Mouse (Mus musculus): Measurements from ENCODE around the gene Grcc10. TPM values are rescaled to one million over a fixed set of nuclear protein-coding genes. Genes with fewer than 3 reads are reported as not detected.

Grcc10 gene
- polyA plus RNA-seq, 1 experiment from 2014 or later, result 511 TPM

- WGBS, result under 1% methylated on average over 76 of the region's 76 CpGs
- H3K9ac ChIP-seq (replicated peaks), result peak within 1 kb of the TSS; percentile 92
- H3K4me1 ChIP-seq (replicated peaks), result peaks cover 32% of the 10 kb centered on the region
- H3K27me3 ChIP-seq, result no peaks in the 10 kb centered on the region
- H3K36me3 ChIP-seq, result peaks cover 61% of the 10 kb centered on the region
- H3K4me2 ChIP-seq, result peak within 1 kb of the TSS; percentile 96
- H3K27ac ChIP-seq, result peak within 1 kb of the TSS; percentile 90
- peak; percentile 96 for ATAC-seq (ENCODE audit: insufficient number of reproducible peaks, insufficient read depth, low FRiP score, low TSS enrichment, low read depth)
- no peaks in the 10 kb centered on the region for H3K9me3 ChIP-seq
- peak within 1 kb of the TSS; percentile 95 for H3K4me3 ChIP-seq (replicated peaks)
Observed at GRCm38 (mm10) chr6:124711824-124712782, 29.1 kb downstream of the Grcc10 start, which contains the start of the genes Emg1 and Phb2. TSS of gene Emg1 (minus strand) at chr6:124712178. TSS of gene Phb2 (plus strand) at chr6:124712336.

GRCm38 (mm10) chr6:124708289-124708889 is 32.8 kb downstream of the Grcc10 start:
- H3K27ac ChIP-seq, result no peak overlapping the region
- H3K9me3 ChIP-seq, result no peaks in the 10 kb centered on the region
- WGBS, result 94% methylated on average over 10 of the region's 10 CpGs
- H3K4me3 ChIP-seq (replicated peaks), result no peak overlapping the region
- peaks cover 58% of the 10 kb centered on the region for H3K36me3 ChIP-seq
- no peak overlapping the region for H3K4me2 ChIP-seq
- no peak overlapping the region; the same call in 1 of the 2 replicates for H3K9ac ChIP-seq (replicated peaks)
- ATAC-seq (ENCODE audit: insufficient number of reproducible peaks, insufficient read depth, low FRiP score, low TSS enrichment, low read depth), result no peak
- H3K27me3 ChIP-seq, result no peaks in the 10 kb centered on the region
- H3K4me1 ChIP-seq (replicated peaks), result peaks cover 25% of the 10 kb centered on the region

GRCm38 (mm10) chr6:124706061-124706627 is 35.0 kb downstream of the Grcc10 start:
- peaks cover 16% of the 10 kb centered on the region for H3K4me1 ChIP-seq (replicated peaks)
- H3K27ac ChIP-seq, result no peak overlapping the region
- no peak overlapping the region for H3K9ac ChIP-seq (replicated peaks)
- H3K4me2 ChIP-seq, result no peak overlapping the region
- H3K9me3 ChIP-seq, result no peaks in the 10 kb centered on the region
- H3K4me3 ChIP-seq (replicated peaks), result no peak overlapping the region
- H3K36me3 ChIP-seq, result peaks cover 80% of the 10 kb centered on the region
- H3K27me3 ChIP-seq, result no peaks in the 10 kb centered on the region
- ATAC-seq (ENCODE audit: insufficient number of reproducible peaks, insufficient read depth, low FRiP score, low TSS enrichment, low read depth), result no peak
- WGBS, result 88% methylated on average over 5 of the region's 5 CpGs

GRCm38 (mm10) chr6:124704417-124704816 is 36.8 kb downstream of the Grcc10 start:
- H3K36me3 ChIP-seq, result peaks cover 97% of the 10 kb centered on the region
- H3K4me2 ChIP-seq, result no peak overlapping the region
- H3K27me3 ChIP-seq, result no peaks in the 10 kb centered on the region
- no peak overlapping the region for H3K4me3 ChIP-seq (replicated peaks)
- no peaks in the 10 kb centered on the region for H3K9me3 ChIP-seq
- H3K9ac ChIP-seq (replicated peaks), result no peak overlapping the region
- whole genome bisulfite sequencing, result 93% methylated on average over 2 of the region's 2 CpGs
- no peak overlapping the region for H3K27ac ChIP-seq
- ATAC-seq (ENCODE audit: insufficient number of reproducible peaks, insufficient read depth, low FRiP score, low TSS enrichment, low read depth), result no peak
- peaks cover under 1% of the 10 kb centered on the region; the same call in 1 of the 2 replicates for H3K4me1 ChIP-seq (replicated peaks)

DNA sequence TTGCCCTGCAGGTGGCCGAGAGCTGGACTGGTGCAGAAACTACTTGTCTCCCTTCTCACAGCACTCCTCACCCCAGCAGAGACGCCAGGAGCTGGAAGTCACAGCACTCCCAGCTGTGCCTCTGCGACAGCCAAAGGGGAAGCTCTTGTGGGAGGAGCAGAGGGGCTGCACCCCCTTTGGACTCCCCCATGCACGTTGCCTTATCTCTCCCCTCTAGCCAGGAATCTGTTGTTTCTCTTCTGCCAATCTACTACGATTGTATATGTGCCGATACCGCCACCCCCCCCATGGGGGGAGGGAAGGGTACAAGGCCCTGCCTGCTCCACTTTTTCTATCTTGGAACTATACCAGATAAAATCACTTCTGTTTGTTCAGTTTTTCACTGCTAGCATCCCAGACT is 37.4 kb downstream of the Grcc10 start:
- WGBS, result 86% methylated on average over 7 of the region's 7 CpGs
- ATAC-seq (ENCODE audit: insufficient number of reproducible peaks, insufficient read depth, low FRiP score, low TSS enrichment, low read depth), result no peak
- Histone ChIP-seq H3K4me1 (replicated peaks) (no peaks in the 10 kb centered on the region), H3K27ac (no peak overlapping the region), H3K36me3 (peaks cover 97% of the 10 kb centered on the region), H3K4me3 (replicated peaks) (no peak overlapping the region), H3K9ac (replicated peaks) (no peak overlapping the region), H3K9me3 (no peaks in the 10 kb centered on the region), H3K27me3 (no peaks in the 10 kb centered on the region), H3K4me2 (no peak overlapping the region)

- 44% methylated on average over 3 of the region's 3 CpGs for WGBS
- Histone ChIP-seq H3K4me1 (replicated peaks) (no peaks in the 10 kb centered on the region), H3K9ac (replicated peaks) (no peak overlapping the region), H3K27me3 (no peaks in the 10 kb centered on the region), H3K36me3 (peaks cover 88% of the 10 kb centered on the region), H3K9me3 (no peaks in the 10 kb centered on the region), H3K27ac (no peak overlapping the region), H3K4me2 (no peak overlapping the region), H3K4me3 (replicated peaks) (no peak overlapping the region)
- ATAC-seq (ENCODE audit: insufficient number of reproducible peaks, insufficient read depth, low FRiP score, low TSS enrichment, low read depth), result peak; percentile 27; the same call in 1 of the 2 replicates
Observed at GRCm38 (mm10) chr6:124702784-124703103, 38.4 kb downstream of the Grcc10 start.

GRCm38 (mm10) chr6:124702102-124702783 is 38.9 kb downstream of the Grcc10 start:
- ATAC-seq (ENCODE audit: insufficient number of reproducible peaks, insufficient read depth, low FRiP score, low TSS enrichment, low read depth), result 0 out of 2 replicates have a peak, but pooled peaks have one; percentile 27
- H3K9me3 ChIP-seq, result no peaks in the 10 kb centered on the region
- no peak overlapping the region for H3K4me2 ChIP-seq
- no peaks in the 10 kb centered on the region for H3K27me3 ChIP-seq
- peaks cover 83% of the 10 kb centered on the region for H3K36me3 ChIP-seq
- H3K27ac ChIP-seq, result no peak overlapping the region
- no peak overlapping the region for H3K9ac ChIP-seq (replicated peaks)
- 94% methylated on average over 17 of the region's 17 CpGs for WGBS
- no peaks in the 10 kb centered on the region for H3K4me1 ChIP-seq (replicated peaks)
- no peak overlapping the region for H3K4me3 ChIP-seq (replicated peaks)

GRCm38 (mm10) chr6:124701338-124701737 is 39.8 kb downstream of the Grcc10 start:
- no peak for ATAC-seq (ENCODE audit: insufficient number of reproducible peaks, insufficient read depth, low FRiP score, low TSS enrichment, low read depth)
- 80% methylated on average over 8 of the region's 8 CpGs for WGBS

GRCm38 (mm10) chr6:124699962-124700610 is 41.1 kb downstream of the Grcc10 start:
- no peak overlapping the region for H3K4me3 ChIP-seq (replicated peaks)

More at GRCm38 (mm10) chr6:124701338-124701737, 39.8 kb downstream of the Grcc10 start:
- H3K36me3 ChIP-seq, result peaks cover 77% of the 10 kb centered on the region
- no peaks in the 10 kb centered on the region for H3K27me3 ChIP-seq
- H3K4me1 ChIP-seq (replicated peaks), result no peaks in the 10 kb centered on the region
- no peaks in the 10 kb centered on the region for H3K9me3 ChIP-seq
- H3K4me3 ChIP-seq (replicated peaks), result no peak overlapping the region
- H3K4me2 ChIP-seq, result no peak overlapping the region
- no peak overlapping the region for H3K27ac ChIP-seq
- no peak overlapping the region for H3K9ac ChIP-seq (replicated peaks)

DNA sequence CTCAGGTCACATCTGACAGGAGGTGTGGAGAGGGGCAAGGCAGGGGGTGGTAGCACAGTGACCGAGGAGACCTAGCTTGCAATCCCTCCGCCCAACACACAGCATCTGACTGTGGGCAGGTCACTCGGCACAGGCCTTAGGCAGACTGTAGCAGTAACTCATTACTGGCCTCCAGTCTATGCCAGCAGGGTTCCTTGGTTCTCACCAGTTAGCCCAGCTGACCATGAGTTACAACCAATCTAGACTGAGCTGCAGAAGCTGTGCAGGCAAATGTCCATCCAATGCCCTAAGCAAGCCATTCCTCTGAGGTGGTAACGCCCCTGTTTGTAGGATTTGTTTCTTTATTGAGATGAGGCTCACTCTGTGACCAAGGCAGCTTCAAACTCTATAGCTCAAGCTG is 41.8 kb downstream of the Grcc10 start:
- no peak overlapping the region for H3K4me2 ChIP-seq
- no peaks in the 10 kb centered on the region for H3K27me3 ChIP-seq
- H3K9me3 ChIP-seq, result no peaks in the 10 kb centered on the region
- 86% methylated on average over 4 of the region's 4 CpGs for WGBS
- H3K4me1 ChIP-seq (replicated peaks), result peaks cover 2% of the 10 kb centered on the region; the same call in 1 of the 2 replicates
- H3K9ac ChIP-seq (replicated peaks), result no peak overlapping the region
- ATAC-seq (ENCODE audit: insufficient number of reproducible peaks, insufficient read depth, low FRiP score, low TSS enrichment, low read depth), result no peak
- no peak overlapping the region for H3K4me3 ChIP-seq (replicated peaks)
- H3K27ac ChIP-seq, result no peak overlapping the region
- peaks cover 64% of the 10 kb centered on the region for H3K36me3 ChIP-seq

More at GRCm38 (mm10) chr6:124699962-124700610, 41.1 kb downstream of the Grcc10 start:
- Histone ChIP-seq H3K4me1 (replicated peaks) (no peaks in the 10 kb centered on the region), H3K27ac (no peak overlapping the region), H3K27me3 (no peaks in the 10 kb centered on the region), H3K36me3 (peaks cover 71% of the 10 kb centered on the region), H3K9me3 (no peaks in the 10 kb centered on the region), H3K9ac (replicated peaks) (no peak overlapping the region), H3K4me2 (no peak overlapping the region)
- ATAC-seq (ENCODE audit: insufficient number of reproducible peaks, insufficient read depth, low FRiP score, low TSS enrichment, low read depth), result no peak
- WGBS, result 87% methylated on average over 11 of the region's 11 CpGs

Measured in limb, embryonic 12.5 days (tissue).